Mouse (Mus musculus) CD4-positive, CD25-positive, alpha-beta regulatory T cell, adult 4 months (primary cell): ENCODE measurements around the gene Lrmda. TPM values are rescaled to one million over a fixed set of nuclear protein-coding genes. Genes with fewer than 3 reads are reported as not detected.

Experiments used
- ATAC-seq: one replicate; pipeline ENCODE4 v1.8.0; 2017
- polyA plus RNA-seq, 2 experiments: library from polyadenylated mRNA; unstranded; fragments of 100-300 nt; shearing (Covaris generic); gene quantifications; one replicate each; pipeline ENCODE4 v1.2.1; 2017

Gene Lrmda
- polyA plus RNA-seq, 2 experiments from 2014 or later = not detected

GRCm38 (mm10) chr14:21992321-21992885, 27.1 kb upstream of the Lrmda start:
- ATAC-seq = no peak

DNA sequence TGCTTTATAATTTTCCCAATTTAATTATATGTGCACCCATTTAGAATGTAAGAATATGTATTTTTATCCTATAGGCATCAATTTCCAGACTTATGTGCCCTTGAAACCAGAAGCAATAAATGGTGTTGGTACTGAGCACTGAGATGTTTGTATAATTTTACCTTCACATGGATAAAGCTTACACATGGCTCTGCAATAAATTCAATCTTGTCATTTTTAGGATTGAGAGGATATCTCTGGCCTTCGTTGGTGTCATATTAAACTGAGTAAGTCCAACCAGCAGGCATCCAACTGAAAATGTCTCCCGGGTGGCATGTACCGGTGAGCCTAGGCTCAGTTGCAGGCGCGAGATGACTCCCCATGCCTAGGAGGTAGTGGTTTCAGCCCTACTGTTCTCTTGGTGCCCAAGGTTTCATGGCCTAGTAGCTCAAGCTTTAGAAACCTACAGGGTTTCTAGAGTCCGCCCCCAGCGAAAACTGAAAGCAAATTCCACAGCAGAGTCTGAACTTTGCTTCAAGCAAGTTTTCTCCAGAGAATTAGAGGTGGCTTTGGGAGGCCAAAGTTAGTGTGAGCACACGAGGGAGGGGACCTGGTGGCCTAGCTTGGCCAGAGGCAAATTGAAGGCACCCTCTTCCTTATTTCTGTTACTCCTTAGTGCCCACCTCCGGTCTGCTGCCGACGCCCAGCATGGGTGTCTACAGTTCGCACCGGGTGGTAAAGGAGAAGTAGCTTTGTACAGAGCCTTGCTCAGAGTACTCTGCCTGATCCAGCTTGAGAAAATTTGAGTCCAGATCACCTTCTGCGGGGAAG, 26.1 kb upstream of the Lrmda start:
- ATAC-seq = no peak

DNA sequence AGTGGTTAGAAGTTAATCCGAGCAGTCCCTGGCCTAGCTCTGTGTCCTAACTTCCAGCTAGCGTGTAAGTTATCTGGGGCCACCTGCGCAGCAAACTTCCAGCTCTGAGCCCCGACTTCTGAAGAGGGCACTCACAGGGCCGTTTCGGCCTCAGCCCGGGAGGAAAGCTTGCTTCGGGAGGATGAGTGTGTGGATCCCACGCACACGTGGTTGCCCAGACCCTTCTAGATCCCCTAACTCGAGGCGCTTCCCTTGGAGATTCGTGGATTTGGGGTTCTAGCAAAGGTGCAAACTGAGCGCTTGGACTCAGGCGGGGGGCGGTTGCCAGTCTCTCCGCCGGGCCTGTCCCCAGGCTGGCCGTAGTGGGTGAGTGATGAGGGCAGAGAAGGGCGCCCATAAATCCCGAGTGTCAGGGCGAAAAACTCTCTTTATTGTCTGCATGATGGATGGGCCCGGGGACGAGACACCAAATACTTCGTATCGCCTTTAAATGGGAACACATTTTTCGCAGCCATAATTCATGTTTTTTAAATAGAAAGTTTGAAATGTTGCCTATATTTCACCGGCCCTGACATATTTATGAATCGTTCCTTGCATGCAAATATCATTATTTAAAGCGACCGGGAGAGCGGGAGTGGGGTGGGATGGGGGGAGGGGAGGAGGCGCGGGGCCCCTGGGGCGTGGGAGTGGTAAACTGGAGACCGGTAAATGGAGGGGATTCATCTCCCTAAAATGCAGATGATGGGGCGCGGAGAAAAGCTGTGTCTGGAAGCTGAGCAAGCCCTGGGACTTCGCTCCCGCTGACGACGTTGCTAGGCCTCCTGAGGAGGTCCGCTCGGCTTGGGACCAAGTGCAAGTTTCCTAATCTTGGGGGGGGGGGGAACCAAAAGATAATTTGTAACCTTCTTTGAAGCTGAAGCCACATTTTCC, 25.2 kb upstream of the Lrmda start:
- ATAC-seq = no peak

DNA sequence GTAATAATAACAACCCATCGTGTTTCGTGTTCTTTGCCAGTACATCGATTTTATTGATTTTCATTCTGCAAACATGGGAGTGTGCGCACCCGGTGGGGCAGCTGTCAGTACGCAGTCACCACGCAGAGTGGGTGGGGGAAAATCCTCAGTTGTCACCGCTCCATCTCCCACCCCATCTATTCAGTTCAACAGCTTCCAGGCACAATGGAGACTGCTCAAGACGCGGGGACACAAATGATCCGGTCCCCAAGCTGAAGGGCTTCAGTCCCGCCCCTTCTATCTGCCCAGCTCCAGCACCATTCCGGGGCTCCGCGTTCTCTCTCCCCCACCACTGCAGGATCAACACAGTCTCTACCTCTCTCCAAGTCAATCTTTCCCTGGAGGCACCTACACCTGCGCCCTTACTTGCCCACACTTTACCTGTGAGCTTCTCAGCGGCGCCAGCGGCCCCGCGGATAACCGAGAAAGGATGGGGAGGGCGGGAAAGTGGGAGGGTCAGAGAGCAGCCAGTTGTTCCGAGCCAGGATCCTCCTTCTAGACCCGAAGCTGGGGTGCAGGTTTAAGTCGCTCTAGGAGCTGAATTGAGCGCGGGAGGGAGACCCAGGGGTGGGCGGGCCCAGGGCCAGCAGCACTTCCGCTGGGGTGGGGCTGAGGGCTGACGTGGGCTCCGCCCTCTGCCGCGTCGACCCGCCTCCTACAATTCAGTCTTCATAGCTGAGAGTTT, 24.3 kb upstream of the Lrmda start:
- ATAC-seq = peak; percentile 81

GRCm38 (mm10) chr14:21999588-21999987, 19.9 kb upstream of the Lrmda start:
- no peak for ATAC-seq

DNA sequence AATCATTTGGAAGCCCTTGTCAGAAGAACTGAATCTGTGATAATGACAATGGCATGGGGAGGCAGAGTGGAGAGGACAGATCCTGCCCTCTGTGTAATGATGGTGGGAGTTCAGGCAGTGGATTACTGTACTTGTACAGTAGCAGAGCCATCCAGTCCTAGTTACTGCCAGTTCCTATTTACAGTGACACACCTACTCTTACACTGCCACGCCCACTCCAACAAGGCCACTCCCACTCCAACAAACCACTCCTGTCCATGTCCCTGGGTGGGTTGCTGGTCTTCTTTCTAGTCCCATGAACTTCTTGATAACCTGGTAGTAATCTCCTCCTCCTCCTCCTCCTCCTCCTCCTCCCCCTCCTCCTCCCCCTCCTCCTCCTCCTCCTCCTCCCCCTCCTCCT, 16.3 kb upstream of the Lrmda start:
- ATAC-seq = no peak

- no peak for ATAC-seq
Measured at GRCm38 (mm10) chr14:22003631-22004030, 15.9 kb upstream of the Lrmda start.

DNA sequence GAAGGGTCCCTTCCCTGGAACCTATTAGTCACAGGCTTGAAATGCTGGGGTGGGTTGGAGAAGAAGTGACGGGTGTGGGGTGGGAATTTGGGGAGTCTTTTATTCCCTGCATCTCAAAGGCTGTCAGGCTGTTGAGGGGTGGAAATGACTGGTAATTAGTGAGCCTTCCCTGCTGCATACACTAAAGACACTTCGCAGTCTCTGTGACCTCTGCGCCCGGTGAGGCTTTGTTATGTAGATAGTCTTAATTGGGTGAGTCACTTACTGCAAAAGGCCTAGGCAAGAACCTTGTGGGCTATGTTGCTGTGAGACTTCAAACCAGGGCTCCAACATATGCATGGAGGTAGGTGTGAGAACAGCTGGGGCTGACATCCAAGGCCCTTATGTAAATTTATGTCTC, 14.6 kb upstream of the Lrmda start:
- no peak for ATAC-seq

- ATAC-seq = no peak
Measured at GRCm38 (mm10) chr14:22007006-22007405, 12.5 kb upstream of the Lrmda start.

DNA sequence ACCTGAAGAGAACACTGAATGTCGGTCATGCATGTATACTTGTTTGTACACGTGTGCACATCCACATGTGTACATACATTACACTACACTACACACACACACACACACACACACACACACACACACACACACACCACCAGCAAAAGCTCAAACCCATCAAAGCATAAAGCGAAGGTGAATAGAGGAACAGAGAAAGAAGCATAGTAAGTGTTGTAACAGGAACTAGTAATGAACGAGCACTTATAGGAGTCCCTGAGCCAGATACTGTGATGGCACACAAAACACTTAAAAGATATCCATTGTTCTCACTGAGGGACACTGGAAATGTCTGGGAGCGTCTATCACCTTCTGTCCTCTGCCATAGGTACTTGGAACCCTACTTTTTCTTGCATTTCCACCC, 5.2 kb upstream of the Lrmda start:
- ATAC-seq = no peak

DNA sequence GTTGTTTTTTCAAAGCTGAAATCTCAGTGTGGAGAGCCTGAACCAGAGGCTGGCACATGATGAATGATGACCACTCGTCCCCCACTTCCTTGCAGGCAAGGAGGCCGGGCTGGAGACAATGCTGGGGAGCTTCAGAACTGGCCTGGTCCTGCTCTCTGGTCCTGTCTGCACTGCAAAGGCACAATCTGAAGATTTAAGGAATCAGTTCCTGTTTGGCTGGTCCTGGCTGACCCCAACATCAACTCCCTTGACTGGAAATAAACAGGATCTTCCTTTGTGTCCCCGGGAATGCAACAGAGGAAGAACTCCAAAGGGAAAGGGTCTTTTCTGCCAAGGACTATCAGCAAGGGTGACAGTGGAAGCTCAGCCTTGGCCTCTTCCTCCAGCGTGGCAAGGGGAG, 4.7 kb upstream of the Lrmda start:
- ATAC-seq = no peak

DNA sequence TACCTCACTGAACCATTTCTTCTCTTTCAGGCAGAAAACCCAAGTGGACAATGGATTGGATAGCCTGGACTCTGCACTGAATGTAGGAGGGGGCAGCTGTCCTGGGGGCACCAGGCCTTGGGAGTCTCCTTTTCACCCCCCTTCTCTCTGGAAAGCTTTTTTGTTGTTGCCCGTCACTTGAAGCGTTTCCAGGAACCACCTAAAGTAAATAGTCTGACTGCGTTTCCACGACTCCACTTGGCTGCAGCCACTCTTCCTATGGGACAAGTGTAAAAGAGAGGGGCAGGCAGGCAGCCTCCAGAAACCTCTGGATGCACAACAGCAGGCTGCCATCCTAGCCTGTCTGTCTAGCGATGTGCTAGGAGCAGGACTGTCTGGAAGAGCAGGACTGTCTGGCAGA, 2.5 kb upstream of the Lrmda start:
- ATAC-seq = no peak

GRCm38 (mm10) chr14:22019949-22020845, 685 bp downstream of the Lrmda start:
- ATAC-seq = no peak

DNA sequence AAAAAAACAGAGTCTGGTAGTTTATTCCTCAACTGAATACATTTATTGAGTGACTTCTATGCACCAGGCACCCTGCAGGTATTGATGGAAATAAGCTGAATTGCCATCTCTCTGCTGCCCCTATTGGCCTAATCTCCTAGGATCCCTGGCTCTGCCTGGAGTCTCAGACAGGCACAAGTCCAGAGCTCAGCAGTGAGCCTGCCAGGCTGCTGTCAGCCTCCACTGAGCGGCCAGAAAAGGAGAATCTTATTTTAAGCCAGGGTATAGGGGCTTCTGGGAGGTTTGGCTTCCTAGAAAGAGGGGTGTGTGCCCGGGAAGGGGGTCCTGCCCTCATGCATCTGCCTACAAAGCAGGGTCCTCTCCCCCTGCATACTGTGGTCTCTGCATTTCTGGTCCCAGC, 1.4 kb downstream of the Lrmda start:
- no peak for ATAC-seq

DNA sequence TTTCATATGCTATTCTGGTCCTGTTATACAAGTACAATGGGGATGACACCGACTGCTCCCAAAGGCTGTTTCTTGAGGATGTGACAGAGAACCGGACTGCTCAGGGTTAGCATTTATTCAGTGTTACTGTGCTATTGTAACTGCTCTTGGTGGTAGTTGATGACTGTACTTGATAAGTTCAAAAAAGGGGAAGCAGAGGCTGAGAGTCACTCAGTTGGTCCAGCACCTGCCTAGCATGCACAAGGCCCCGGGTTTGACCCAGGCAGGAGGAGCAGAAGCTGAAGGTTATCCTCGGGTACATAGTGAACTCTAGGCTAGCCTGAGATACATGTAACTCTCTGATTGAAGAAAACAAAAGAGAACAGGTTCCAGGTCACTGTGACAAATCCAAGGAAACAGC, 4.0 kb downstream of the Lrmda start:
- no peak for ATAC-seq

- ATAC-seq = no peak
Measured at GRCm38 (mm10) chr14:22035900-22036299, 16.4 kb downstream of the Lrmda start.

- no peak for ATAC-seq
Measured at GRCm38 (mm10) chr14:22036338-22036737, 16.8 kb downstream of the Lrmda start.

DNA sequence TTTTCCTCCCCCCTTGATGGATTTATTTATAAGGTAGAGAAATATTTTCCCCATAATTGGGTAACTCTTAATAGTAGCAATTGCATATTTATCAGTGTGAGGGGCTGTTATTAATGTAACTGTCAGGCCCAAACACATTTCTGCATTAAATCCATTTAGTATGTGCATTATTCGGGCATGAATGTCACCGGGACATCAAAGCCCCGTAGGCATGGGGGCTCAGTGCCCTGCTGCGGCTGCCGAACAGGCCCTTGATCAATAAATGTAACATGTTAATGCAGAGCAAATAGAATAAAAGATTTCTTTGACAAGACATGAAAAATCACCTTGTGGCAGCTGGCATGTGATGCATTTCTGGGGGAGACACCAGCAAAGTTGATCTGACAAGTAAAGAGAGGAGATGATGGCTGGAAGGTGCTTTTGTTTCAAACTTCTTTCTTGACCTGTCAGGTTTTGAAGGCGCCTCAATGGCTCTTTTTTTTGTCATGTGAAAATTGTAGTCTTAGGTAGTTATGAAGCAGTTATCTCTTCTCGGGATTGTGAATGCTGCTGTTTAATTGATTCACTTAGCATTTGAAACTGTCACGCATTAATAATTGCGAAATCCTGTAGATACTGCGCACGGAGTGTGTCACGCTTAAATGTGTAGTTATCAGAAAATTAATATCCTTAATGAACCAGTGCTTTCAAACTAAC, 17.4 kb downstream of the Lrmda start:
- ATAC-seq = no peak

DNA sequence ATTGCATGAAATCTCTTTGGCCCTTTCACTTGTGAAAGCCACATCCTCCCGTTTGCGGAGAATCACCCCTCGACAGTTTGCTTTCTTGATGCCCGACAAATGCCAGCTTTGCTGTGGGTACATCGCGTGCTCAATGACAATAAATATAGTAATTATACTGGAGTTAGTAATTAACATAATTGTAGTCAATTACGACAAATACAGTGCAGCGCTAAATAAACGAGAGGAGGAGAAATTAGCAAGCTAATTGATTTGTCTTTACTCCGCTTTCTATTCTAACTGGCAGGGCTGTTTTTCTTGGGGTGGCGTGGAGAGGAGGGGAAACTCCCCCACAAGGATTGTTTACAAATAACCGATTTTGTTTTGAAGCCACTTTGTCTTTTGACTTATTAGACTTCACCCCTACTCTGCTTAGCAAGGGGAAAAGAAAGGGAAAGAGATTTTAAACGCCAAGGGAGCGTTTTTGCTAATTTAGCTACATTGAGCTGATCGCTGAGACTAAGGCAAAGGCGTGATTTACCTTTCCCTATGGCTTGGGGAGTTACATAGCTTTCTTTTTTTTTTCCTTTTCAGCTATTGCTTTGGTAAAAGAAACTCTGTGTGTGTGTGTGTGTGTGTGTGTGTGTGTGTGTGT, 18.1 kb downstream of the Lrmda start:
- no peak for ATAC-seq

DNA sequence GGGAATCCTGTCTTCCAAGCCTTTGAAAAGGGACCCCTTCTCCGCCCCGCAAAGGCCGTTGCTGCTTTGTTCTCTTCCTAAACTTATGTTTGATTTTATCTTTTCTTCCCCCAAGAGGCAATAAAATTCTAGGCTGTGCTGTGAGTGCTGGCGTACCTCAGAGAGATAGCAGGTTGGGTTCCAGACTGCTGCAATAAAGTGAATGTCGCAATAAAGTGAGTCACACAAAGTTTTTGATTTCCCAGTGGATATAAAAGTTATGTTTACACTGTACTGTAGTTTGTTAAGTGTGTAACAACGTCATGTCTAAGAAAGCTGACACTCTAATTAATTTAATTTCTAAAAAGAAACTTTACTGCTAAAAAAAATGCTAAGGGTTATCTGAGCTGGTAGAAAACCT, 22.6 kb downstream of the Lrmda start:
- no peak for ATAC-seq

DNA sequence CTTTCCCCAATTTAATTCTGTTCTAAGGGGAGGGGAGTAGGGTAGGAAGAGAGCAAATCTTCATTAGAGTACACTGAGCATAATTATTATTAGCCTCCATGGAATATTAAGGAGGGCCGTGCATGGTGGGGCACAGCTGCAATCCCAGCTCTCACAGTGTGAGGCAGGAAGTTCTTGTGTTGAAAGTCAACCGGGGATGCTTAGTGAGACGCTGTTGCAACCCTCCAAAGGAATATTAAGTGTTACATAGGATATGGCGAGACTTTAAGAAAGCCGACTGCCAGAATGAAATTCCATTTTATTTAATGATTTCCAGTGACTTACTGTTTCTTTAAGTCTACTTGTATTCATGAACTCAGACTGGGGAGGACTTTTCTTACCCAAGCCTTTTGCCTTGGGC, 23.9 kb downstream of the Lrmda start:
- ATAC-seq = no peak
